Mouse (Mus musculus): ENCODE measurements around the gene Ddit4.
"Not testable (repeated sequence)": the region's sequence is repeated elsewhere in the genome, so short reads cannot be mapped to it uniquely, and the experiment has no call there.

Gene Ddit4

DNA sequence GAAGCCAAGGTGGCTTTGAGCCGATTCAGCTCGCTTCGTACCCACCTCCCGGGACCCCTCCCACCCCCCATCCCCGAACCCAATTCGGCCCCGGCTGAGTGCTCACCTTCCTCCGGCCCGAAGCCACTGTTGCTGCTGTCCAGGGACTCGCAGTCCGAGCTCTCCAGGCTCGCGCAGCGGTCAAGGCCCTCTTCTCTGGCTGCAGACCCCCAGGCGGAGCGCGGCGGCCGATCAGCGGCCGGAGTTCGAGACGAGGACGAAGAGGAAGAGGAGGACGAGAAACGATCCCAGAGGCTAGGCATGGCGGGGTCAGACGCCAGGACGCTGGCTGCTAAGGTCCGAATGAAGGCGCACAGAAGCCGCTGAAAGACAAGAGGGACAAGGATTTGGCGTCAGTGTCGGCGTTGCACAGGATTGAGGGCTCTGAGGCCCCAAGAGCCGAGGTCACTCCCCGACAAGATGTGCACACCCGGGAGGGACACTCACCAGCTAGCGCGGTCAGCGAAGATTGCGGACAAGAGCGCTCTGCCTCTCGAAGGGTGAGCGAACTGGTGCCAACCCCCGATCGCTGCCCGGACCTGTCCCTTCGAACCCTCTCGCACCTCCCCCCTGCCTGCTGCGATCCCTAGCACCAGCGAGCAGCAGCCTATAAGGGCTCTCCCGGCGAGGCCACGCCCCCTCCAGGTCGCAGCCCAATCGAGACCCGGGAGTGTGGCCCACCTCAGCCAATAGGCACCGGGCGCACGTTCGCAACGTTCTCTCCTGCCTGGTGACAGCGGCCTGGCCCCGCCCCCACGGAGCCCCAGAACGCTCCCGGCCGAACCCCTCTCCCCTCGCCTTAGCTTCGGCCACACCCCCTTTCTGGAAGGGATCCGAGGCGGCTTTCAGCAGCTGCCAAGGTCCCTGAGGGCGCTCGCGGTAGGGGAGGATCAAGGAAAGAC lies at the start of gene Ddit4:
Gene Ddit4 (minus strand): TSS at position 624 of the 941 bp plus-strand sequence.
- peak; percentile 100 for DNase-seq

DNA sequence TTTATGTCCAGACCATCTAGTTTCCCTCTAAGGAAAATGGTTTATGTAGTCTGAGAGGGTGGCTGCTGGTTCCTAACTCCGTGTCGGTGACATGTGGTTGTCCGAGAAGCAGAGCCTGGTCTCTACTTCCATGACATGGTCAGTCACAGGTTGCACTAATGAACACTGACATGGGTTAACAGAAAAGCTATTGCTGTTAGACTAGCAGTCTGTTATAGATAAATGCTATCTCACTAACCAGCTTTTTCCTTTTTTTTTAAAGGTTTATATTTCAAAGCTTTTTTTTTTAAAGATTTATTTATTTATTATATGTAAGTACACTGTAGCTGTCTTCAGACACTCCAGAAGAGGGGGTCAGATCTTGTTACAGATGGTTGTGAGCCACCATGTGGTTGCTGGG lies 47.4 kb upstream of the Ddit4 start:
- no peak for DNase-seq

DNA sequence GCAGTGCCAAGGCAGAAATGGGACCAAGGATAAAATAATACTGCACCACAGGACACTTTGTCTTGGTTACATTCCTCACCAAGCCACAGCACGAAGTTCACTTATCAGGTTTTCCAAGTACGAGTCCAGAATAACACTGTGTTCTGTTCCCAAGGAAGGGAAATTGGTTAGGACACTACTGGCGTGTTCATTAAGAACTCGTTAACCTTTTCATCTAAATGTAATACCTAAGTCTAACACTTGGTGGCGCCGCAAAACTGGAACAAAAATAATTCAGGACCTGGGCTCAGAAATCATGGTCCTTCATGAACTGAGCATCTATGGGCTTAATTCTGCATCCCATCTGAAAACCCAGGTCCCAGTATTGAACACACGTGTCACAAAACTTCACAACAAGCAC lies 46.0 kb upstream of the Ddit4 start:
- DNase-seq: no peak

DNA sequence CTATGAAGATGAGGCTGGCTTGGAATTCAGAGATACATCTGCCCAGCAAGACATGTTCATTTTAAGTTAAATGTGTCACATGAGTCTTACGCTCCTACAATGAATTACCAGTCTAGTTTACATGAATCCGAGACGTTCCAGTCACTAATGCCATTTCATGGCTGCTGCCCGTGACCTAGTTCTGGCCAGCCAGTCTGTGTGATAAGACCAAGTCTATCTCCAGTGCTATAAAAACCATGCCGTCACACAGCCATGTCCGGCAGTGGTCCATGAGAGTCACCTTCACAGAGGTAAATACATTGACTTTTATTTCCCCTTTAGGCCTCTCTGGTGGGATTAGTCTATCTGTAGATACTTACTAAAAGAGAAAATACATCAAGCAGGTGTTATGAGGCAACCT lies 44.3 kb upstream of the Ddit4 start:
- no peak for DNase-seq

DNA sequence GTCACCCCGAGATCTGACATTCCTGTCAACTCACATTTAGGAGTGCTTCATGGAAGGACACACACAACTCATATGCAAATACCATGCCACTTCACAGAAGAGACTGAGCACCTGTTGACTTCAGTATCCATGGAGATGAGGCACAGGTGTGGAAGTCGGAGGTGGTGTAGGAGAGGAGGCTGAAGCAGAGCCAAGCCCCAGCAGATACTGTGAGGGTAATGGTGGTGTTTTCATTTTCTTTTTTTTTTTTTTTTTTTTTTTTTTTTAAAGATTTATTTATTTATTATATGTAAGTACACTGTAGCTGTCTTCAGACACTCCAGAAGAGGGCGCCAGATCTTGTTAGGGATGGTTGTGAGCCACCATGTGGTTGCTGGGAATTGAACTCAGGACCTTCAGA lies 42.2 kb upstream of the Ddit4 start:
- not testable (repeated sequence) for DNase-seq

DNA sequence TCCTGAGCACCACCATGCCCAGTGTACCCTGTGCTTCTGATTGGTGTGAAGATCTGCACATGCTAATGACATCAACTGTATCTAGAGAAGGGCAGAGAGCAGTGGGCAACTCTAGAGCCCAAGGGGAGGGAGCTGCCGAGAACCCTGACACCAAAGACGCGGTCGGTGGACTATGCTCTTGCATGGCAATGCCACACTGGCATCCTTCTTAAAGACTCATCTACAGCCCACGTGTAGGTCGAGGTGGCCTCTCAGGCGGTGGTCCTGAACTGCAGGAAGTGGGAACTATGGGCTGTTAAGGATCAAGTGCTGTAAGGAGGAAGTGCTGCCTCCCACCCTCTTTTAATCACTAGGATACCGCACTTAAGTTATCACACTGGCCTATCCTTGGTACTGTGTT lies 40.4 kb upstream of the Ddit4 start:
- DNase-seq: no peak

DNA sequence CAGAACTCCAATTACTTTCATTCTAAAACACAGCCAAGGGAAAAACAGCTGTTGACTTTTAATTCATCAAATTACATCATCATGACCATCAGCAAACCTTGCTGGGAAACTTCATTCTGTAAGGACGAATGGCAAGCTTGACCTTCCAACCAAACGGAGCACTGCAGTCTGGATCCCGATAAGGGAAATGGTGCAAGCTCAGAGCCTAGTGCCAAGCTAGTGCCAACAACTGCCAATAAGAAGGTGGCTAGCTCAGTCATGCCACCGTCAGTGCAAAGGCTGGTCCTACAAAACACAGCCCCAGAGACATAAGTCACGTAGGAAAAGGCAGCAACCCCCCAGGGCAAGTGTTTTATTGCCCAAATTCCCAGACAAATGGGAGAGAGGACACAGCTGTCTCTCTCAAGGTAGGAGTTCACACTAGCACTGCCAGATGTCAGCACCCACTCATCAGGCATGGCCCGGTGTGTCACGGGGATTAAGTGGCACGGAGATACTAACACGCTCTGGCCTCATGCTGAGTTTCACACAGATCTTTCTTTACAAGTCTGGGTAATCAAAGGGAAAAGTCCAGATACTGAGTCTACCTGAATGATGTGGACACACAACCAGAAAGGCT lies 39.7 kb upstream of the Ddit4 start:
- DNase-seq: no peak

DNA sequence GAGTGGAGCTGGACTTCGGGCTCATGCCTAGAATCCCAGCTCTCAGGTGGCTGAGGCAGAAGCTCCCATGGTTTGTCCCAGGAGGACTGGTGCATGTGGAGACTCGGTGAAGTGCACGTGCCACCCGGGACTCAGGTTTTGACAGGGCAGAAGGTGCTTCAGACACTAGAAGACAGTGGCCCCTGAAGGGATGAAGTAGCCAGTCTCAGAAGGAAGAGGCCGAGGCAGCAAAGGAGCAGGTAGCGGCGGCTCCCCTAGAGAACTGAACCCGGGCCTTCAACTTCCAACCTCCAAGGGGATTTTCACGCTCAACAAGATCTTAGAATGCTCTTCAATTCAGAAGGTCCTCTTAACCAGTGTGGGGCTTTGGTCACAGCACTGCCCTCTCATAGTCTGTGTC lies 38.8 kb upstream of the Ddit4 start:
- no peak for DNase-seq

DNA sequence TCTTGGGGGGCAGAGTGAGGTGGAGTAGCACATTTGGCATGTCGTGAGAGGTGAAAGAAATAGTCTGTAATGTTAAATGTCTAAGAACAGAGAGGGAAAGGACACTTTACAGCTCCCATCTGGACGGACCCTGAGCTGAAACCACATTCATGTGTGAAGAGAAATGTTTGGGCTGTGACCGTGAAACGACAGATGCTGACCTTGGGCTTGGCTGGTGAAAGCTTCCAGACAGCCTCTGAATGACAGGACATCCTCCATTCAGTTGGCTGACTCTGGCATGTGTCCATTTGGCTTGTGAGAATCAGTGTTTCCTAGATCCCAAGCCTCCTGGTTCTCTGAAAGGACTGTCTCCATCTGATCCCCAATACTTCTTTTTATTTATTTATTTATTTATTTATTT lies 36.4 kb upstream of the Ddit4 start:
- no peak for DNase-seq

DNA sequence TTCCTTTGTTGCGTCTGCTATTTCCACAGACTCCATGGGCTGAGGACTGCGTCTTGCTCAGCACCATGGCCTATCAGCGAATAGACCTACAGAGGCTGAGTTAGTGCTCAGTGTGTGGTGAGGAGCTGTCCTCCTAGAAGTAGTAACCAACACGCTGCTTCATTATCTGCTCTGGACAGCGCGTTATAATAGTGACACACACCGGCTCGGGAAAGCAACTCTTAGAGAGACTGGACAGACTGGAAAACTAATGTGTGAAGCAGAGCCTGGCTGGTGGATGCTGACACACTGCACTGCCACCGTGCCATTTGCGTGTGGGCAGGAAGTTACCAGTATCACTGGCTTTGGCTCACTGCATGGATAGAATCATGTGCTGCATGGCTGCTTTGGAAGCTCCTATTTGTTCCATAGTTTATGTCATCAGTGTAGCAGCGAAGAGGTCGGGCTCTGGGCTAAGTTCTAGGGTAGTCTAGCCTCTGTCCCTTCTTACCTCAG lies 30.8 kb upstream of the Ddit4 start:
- no peak for DNase-seq

DNA sequence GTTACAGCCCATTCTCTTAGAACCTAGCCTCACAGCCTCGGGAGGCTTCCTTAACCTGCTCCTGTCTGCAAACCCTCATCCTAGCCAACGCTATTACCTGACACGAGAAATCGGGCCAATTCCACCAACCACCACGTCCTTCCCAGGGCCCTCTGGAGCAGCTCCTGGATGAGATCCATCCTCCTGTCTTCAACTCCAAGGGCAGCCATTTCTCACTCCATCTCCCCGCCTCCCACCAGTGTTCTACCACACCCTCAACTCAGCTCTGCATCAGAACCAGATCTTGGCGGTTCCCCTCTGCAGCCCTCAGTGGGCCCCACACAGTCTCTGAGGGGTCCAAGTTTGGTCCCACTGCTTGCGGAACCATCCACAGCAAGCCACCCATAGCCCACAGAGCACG lies 30.2 kb upstream of the Ddit4 start:
- DNase-seq: no peak

DNA sequence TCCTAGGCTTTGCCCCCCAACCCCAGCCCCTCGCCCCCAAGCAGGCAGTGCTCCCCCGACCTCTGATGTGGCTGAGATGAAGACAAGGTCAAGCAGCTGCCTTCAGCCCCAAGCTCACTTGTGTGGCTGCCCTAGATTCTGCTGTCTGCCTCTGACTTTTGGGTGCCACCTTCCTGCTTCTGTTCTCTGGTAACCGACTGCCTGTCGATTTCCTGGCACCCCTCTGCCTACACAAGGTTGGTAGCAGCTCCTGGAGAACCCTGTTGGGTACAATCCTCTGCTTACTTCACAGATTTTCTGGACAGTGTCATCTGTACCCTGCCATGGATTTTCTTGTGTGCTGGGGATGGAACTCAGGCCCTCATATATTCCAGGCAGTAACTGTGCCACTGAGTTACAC lies 29.7 kb upstream of the Ddit4 start:
- DNase-seq: no peak

DNA sequence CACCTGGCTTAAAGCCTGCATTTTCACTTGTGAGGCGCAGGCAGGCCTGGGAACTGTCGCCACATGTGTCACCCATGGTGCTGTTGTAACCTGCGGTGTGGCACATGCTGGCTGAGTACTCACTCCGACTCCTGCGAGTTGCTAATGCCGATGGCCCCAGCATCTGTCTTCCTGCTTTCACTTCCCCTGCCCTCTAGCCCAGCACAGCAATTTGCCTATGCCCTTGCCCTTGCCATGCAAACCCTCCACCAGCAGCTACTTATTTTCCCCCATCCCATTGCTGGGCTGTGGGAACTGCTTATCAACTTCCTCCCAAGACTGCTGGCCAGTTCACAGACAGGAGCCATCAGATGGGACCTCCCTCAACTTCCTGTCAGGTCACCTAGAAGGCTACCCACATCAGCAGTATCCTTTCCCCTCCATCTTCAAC lies 29.2 kb upstream of the Ddit4 start:
- peak; percentile 70 for DNase-seq

DNA sequence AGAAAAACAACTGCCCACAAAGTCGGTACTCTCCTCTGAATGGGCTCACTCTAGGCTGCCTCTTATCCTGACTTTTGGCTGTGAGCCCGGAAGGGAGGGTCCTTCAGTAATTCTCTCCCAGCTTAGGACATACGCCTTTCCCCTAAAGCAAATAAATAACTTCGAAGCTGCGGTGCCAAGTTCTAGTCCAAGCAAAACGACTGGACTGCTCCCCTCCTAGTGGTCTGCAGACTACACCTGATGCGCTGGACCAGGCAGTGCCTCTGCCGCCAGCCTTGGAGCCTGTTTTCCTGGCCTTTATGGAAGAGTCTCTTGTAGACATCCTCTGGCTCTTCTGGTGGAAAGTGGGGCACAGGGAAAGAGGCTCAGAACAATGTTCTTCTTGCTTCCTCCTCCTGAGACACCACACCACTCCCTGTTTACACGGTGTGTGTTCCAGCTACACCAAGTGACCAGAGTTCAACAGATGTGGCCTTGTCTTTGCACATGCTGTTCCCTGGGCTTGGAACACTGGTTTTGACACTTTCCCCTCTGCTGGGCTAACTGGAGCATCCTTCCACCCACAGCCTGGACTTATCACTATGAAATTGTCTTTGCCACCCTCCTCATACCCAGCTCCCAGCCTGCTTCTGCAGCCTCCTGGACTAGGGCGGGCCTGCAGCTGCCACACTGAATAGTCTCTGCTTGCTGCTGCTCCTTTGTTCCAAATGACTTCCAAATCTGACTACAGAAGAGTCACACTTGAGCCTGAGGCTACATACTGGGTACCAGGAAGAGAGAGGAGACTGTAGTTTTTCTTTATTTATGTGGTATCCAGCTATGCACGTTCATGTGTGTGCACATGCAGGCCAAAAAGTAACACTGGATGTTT lies 27.5 kb upstream of the Ddit4 start:
- DNase-seq: no peak

DNA sequence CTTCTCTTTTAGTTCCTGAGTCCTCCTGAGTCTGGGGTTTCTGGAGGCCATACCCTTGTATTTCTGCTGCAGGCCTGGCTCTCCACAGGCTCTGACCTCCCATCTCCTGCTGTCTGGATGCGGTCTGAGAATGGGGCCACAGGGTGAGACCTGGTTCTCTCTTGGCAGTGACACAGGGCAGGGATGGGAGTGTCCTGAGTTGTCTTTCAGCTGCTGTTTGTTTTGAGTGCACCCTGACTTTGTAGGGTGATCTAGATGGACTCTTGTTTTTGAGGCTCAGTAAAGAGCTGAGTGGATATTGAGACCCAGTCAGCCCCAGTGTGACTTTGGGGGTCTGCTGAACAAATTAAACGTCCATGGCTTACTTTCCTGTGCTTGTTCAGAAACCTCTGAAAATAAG lies 26.8 kb upstream of the Ddit4 start:
- DNase-seq: no peak

DNA sequence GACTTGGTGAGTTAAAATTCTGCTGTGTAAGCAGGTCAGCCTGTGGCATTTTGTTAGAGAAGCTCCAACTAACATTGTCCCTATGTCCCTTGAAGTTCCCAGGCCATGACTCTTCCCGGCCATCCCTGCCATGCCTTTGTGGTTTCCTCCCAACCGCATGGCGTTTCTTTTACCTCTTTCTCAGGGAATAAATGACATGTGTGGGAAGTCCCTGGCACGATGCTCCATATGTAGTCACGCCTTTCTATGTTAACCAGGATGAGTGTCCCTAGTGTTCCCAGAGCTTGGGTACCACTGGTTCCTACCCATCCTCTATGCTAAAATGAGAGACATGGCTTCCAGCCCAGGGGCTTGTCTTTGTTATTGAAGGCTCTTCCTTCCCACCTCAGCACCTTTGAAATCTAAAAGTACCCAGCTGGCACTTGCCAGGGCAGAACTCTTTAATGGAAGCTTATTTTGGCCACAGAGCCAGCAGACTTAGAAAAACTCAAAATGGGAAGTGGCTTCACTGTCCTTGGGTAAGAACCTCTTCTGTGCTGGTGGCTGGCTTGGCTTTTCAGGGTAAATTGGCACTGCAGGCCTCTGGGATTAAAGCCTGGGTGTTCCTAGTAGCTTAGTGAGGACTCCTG lies 26.2 kb upstream of the Ddit4 start:
- no peak for DNase-seq

DNA sequence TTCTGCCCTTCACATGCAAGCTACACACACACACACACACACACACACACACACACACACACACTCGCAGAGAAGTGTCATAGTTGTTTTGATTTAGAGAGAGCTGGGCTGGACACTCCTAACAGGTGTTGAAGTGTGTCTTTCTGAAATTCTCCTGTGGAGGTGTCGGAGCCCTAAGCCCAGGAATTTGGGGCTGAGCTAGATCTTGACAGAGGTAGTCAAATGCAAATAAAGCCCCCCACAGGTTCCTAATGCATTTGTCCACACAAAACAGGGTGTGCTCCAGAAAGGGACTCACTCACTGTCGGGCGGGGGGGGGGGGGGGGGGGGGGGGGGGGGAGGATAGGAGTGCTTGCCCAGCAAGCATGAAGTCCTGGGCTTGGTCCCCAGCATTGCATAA lies 25.5 kb upstream of the Ddit4 start:
- DNase-seq: no peak

DNA sequence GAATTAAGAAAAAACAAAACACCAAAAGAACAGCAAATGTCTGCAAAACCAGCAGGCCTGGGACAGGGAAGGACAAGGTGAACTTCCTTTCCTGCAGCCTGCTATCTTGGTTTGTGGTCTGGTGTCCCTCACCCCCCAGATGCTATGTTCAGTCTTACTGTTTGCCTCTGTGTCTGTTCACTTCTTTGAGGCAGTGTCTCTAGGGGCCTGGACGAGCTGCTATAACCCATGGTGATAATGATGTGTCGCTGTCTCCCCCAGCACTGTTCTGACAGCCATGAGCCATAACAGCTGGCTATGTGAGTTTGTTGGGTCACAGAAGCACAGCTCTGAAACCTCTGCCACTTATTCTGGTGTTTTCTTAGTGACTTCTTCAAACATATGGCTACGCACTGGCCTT lies 23.2 kb upstream of the Ddit4 start:
- no peak for DNase-seq

DNA sequence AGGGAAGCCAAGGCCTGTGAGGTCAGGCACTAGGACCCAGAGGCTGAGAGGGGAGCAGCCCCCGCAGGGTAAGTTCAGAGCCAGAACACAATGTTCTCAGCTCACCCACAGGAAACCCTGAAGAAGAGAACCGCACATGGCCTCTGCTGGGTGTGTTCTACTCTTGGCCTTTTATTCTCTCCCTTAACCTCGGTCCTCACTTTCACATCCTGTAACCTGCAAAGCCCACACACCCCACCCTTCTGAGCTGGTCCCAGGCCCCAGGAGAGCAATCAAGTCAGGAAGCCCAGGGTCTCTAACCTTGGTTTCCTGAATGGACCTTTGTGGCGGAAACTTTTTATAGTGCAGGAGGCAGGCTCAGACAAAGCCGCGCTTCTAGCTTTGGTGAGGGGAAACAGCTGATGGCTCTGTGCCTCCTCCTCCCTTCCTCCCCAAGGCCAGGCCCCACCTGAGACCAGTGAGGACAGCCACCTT lies 22.6 kb upstream of the Ddit4 start:
- DNase-seq: peak; percentile 71

DNA sequence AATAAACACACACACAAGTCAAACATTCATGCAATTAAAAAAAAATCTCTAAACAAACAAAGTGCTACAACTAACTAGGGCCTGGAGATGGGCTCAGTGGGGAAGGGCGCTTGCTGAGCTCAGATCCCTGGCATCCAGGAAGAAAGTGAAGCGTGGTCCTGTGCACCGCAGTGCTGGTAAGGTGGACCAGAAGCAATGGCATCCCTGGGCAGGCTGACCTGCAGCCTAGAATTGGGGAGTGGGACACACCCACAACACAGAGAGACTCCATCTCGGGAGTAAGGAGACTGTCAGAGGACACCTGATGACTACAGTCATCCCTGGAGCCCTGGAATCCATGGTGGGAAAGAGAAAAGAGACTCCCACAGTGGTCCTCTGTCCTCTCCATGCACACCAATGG lies 21.8 kb upstream of the Ddit4 start:
- no peak for DNase-seq

DNA sequence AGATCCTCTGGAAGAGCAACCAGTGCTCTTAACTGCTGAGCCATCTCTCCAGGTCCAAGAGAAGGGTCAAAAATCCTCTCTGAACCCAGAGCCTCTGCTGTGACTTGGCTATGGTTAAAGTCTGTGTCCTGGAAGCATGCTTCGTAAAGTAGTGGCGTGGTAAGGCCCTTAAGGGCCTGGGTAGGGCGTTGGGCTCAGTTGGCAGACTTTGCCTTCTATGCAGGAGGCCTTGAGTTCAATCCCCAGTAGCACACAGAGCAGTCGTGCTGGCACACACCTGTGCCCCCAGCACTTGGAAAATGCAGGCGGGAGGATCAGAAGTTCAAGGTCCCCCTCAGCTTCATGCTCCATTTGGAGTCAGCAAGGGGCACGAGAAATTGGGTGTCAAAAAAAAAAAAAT lies 21.4 kb upstream of the Ddit4 start:
- DNase-seq: no peak

DNA sequence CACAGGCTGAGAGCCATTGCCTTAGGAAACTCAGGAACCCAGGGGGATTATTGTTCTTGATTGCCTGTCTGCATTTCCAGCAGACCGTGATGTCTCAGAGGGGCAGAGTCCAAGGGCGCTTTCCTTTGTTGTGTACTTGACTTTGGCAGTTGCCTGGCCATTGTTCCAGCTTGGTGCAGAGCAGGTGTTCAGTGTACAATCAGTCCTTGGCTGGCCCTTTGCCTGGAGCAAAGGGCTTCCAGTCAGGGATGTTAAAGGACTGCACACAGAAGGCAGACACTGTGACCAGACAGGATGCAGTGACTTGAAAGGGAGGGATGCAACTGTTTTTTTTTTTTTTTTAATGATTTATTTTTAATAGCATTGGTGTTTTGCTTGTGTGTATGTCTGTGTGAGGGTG lies 20.9 kb upstream of the Ddit4 start:
- no peak for DNase-seq

DNA sequence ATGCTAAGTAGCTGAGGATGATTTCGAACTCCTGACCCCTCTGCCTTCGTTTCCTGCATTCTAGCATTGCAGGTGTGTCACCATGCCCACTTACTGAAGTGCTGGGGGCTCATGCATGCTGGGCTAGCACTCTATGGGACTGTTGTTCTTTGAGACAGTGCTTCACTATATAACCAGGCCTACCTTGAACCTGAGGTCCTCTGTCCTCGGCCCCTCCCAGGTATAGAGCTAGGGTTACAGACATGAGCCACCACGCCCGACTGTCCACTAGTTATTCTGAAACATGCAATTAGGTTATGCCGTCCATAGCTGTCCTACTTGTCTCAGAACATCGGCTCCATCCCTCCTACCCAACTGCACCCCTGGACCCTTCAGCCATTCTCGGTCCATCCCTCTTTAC lies 20.2 kb upstream of the Ddit4 start:
- DNase-seq: no peak

Measured in layer of hippocampus, adult 9-11 months (tissue).